Mouse (Mus musculus) ES-E14 (cell line): ENCODE data around the gene Zc3h8. TPM values are rescaled to one million over a fixed set of nuclear protein-coding genes. Genes with fewer than 3 reads are reported as not detected.
A peak's percentile ranks its signal among the peaks of the same experiment; 100 is the strongest.

Experiments used
- DNase-seq: peaks from one replicate; pipeline ENCODE4 v3.0.0-alpha.2; 2013; ENCODE audit warnings: low read depth, low spot score
- H3K27ac ChIP-seq: 2 replicates; pipeline ENCODE4 v1.5.1; 2012; ENCODE audit warnings: low read depth, mild to moderate bottlenecking, low read length, moderate library complexity, mixed read lengths; ENCODE audit not compliant: poor library complexity, insufficient read depth, severe bottlenecking
- H3K36me3 ChIP-seq: 2 replicates; pipeline ENCODE4 v1.6.1; 2012; ENCODE audit warnings: mild to moderate bottlenecking, low read length, moderate library complexity, mixed read lengths; ENCODE audit not compliant: control insufficient read depth, poor library complexity, insufficient read depth, severe bottlenecking
- H3K4me1 ChIP-seq, 2 experiments: fragments of 150-350 bp in 1 of 2; sonication (generic) in 1 of 2; 2 replicates each; pipeline ENCODE4 v1.6.1; 2012; ENCODE audit warnings: low read length in 2 of 2, mild to moderate bottlenecking in 1 of 2, mixed read lengths in 1 of 2; ENCODE audit not compliant: control insufficient read depth in 2 of 2, insufficient read depth in 2 of 2, poor library complexity in 1 of 2
- H3K4me3 ChIP-seq, 2 experiments: fragments of 150-350 bp in 1 of 2; sonication (generic) in 1 of 2; 2 replicates each; pipeline ENCODE4 v1.5.1; 2012; ENCODE audit warnings: low read length in 2 of 2, low read depth in 1 of 2, mild to moderate bottlenecking in 1 of 2, mixed read lengths in 1 of 2; ENCODE audit not compliant: insufficient read depth in 1 of 2, poor library complexity in 1 of 2, severe bottlenecking in 1 of 2
- H3K9ac ChIP-seq: 2 replicates; pipeline ENCODE4 v1.6.1; 2012; ENCODE audit warnings: low read depth, mild to moderate bottlenecking, low read length, mixed read lengths; ENCODE audit not compliant: poor library complexity, insufficient read depth, severe bottlenecking
- H3K9me3 ChIP-seq: fragments of 150-350 bp; sonication (generic); 2 replicates; pipeline ENCODE4 v1.6.1; 2012; ENCODE audit warnings: low read depth, mild to moderate bottlenecking, low read length; ENCODE audit not compliant: control insufficient read depth, insufficient read depth
- CHD2 ChIP-seq: IDR thresholded peaks from 2 replicates; pipeline ENCODE4 v1.6.1; 2014; ENCODE audit warnings: mild to moderate bottlenecking, low read depth, low read length, inconsistent platforms
- HCFC1 ChIP-seq: IDR thresholded peaks from 2 replicates; pipeline ENCODE4 v1.6.1; 2012; ENCODE audit warnings: low read length, inconsistent platforms, borderline replicate concordance; ENCODE audit not compliant: insufficient read depth
- MAFK ChIP-seq: IDR thresholded peaks from 2 replicates; pipeline ENCODE4 v1.6.1; 2014; ENCODE audit warnings: mild to moderate bottlenecking, low read depth, low read length, inconsistent platforms; ENCODE audit not compliant: insufficient read depth
- ZC3H11A ChIP-seq: IDR thresholded peaks from 2 replicates; pipeline ENCODE4 v1.6.1; 2012; ENCODE audit warnings: low read depth, mild to moderate bottlenecking, inconsistent platforms, low read length, borderline replicate concordance
- ZNF384 ChIP-seq: IDR thresholded peaks from 2 replicates; pipeline ENCODE4 v1.6.1; 2012; ENCODE audit warnings: low read depth, low read length, inconsistent platforms
- in situ Hi-C, 2 experiments: fragments of 600-800 bp; cut with MboI; formaldehyde crosslinking; loops; one replicate each; pipeline ENCODE4 v1.15.1; 2025; ENCODE audit warnings: low sequenced_read_pairs in 2 of 2, inconsistent platforms in 1 of 2; ENCODE audit not compliant: unreplicated experiment in 2 of 2
- total RNA-seq: library from RNA; depleted of rRNA; stranded (reverse); fragments of 300-350 nt; gene quantifications from 2 replicates; pipeline ENCODE4 v1.2.3, GENCODE M21; 2012

Gene Zc3h8
- total RNA-seq, 1 experiment, result 20.9 TPM

- no peak overlapping the region for H3K4me3 ChIP-seq
- no peak for TF ChIP-seq MAFK
- TF ChIP-seq ZC3H11A, result no peak
- TF ChIP-seq HCFC1, result no peak
- peak; percentile 46; the same call in 1 of the 2 replicates for TF ChIP-seq ZNF384
- TF ChIP-seq CHD2, result no peak
- DNase-seq, result peak; percentile 20
- H3K9ac ChIP-seq, result no peak overlapping the region
- H3K9me3 ChIP-seq, result no peaks in the 10 kb centered on the region
- H3K27ac ChIP-seq, result no peak overlapping the region
- H3K36me3 ChIP-seq, result no peaks in the 10 kb centered on the region
- in situ Hi-C loops, result no loop called here
- H3K4me1 ChIP-seq, result peaks cover 2 to 13% of the 10 kb centered on the region in 2 experiments; a peak in 3 of 4 replicates
Measured at GRCm38 (mm10) chr2:128965505-128966105, 21.7 kb upstream of the Zc3h8 start.

- DNase-seq, result no peak
- H3K9me3 ChIP-seq, result no peaks in the 10 kb centered on the region
- H3K9ac ChIP-seq, result no peak overlapping the region
- no peaks in the 10 kb centered on the region for H3K4me1 ChIP-seq
- no peak overlapping the region for H3K27ac ChIP-seq
- TF ChIP-seq ZNF384, result no peak
- TF ChIP-seq MAFK, result no peak
- no peak for TF ChIP-seq CHD2
- no peak for TF ChIP-seq HCFC1
- TF ChIP-seq ZC3H11A, result no peak
- no peaks in the 10 kb centered on the region for H3K36me3 ChIP-seq
- no peak overlapping the region for H3K4me3 ChIP-seq
- in situ Hi-C loops, result no loop called here
Measured at GRCm38 (mm10) chr2:128954186-128954585, 10.3 kb upstream of the Zc3h8 start.

GRCm38 (mm10) chr2:128947962-128948588 lies 4.2 kb upstream of the Zc3h8 start:
- H3K9me3 ChIP-seq, result no peaks in the 10 kb centered on the region
- H3K4me1 ChIP-seq, result no peaks in the 10 kb centered on the region
- TF ChIP-seq ZNF384, result no peak
- TF ChIP-seq ZC3H11A, result no peak; the same call in 1 of the 2 replicates
- TF ChIP-seq MAFK, result no peak
- TF ChIP-seq HCFC1, result no peak
- no peak for TF ChIP-seq CHD2
- in situ Hi-C loops, result no loop called here
- H3K36me3 ChIP-seq, result no peaks in the 10 kb centered on the region
- H3K27ac ChIP-seq, result no peak overlapping the region
- H3K9ac ChIP-seq, result no peak overlapping the region
- peak; percentile 37 for DNase-seq
- H3K4me3 ChIP-seq, result no peak overlapping the region

- DNase-seq, result no peak
- Histone ChIP-seq H3K9ac (no peak overlapping the region), H3K4me1 (no peaks in the 10 kb centered on the region; a peak in 1 of 4 replicates), H3K36me3 (peaks cover 7% of the 10 kb centered on the region), H3K27ac (no peak overlapping the region), H3K9me3 (no peaks in the 10 kb centered on the region), H3K4me3 (no peak overlapping the region)
- TF ChIP-seq CHD2 (no peak), MAFK (no peak), ZNF384 (no peak), HCFC1 (no peak), ZC3H11A (no peak)
- in situ Hi-C loops, result no loop called here
Measured at GRCm38 (mm10) chr2:128936256-128936655, 7.6 kb downstream of the Zc3h8 start.
